Mouse (Mus musculus) macrophage (primary cell): ENCODE data around the gene Olfr31. TPM values are rescaled to one million over a fixed set of nuclear protein-coding genes. Genes with fewer than 3 reads are reported as not detected.

ENCODE experiments used
- H3K27ac ChIP-seq: fragments of 350-480 bp; formaldehyde crosslinking; 2 replicates; pipeline ENCODE4 v1.9.0; 2021
- H3K36me3 ChIP-seq: fragments of 350-480 bp; formaldehyde crosslinking; 2 replicates; pipeline ENCODE4 v1.9.0; 2021; ENCODE audit errors: inconsistent target
- H3K4me3 ChIP-seq: fragments of 350-480 bp; formaldehyde crosslinking; 2 replicates; pipeline ENCODE4 v1.9.0; 2021; ENCODE audit errors: inconsistent target
- H3K79me2 ChIP-seq: fragments of 350-480 bp; formaldehyde crosslinking; 2 replicates; pipeline ENCODE4 v1.9.0; 2021; ENCODE audit errors: inconsistent target
- WGBS: methylation state at CpG from one replicate; pipeline ENCODE4 v1.1.7; 2026; ENCODE audit warnings: inconsistent platforms; ENCODE audit not compliant: missing documents; 5-methylcytosine and 5-hydroxymethylcytosine counted together
- polyA plus RNA-seq: library from polyadenylated mRNA; stranded (reverse); fragments of 250-400 nt; gene quantifications from 3 replicates; pipeline ENCODE4 v1.2.4, GENCODE M21; 2018; ENCODE audit warnings: inconsistent platforms

Gene Olfr31
- polyA plus RNA-seq, 1 experiment from 2014 or later, result not detected

- peaks cover 11% of the 10 kb centered on the region; the same call in 1 of the 2 replicates for H3K36me3 ChIP-seq
- no peak overlapping the region for H3K27ac ChIP-seq
- no peaks in the 10 kb centered on the region for H3K79me2 ChIP-seq
- H3K4me3 ChIP-seq, result no peak overlapping the region
- WGBS, result 97% methylated on average over 7 of the region's 7 CpGs
Observed at GRCm38 (mm10) chr14:14351148-14351455, 28.5 kb downstream of the Olfr31 start.

- WGBS, result 98% methylated on average over 9 of the region's 9 CpGs
- Histone ChIP-seq H3K4me3 (no peak overlapping the region), H3K79me2 (no peaks in the 10 kb centered on the region), H3K27ac (no peak overlapping the region), H3K36me3 (peaks cover 11% of the 10 kb centered on the region; the same call in 1 of the 2 replicates)
Observed at GRCm38 (mm10) chr14:14351721-14352590, 29.3 kb downstream of the Olfr31 start.

DNA sequence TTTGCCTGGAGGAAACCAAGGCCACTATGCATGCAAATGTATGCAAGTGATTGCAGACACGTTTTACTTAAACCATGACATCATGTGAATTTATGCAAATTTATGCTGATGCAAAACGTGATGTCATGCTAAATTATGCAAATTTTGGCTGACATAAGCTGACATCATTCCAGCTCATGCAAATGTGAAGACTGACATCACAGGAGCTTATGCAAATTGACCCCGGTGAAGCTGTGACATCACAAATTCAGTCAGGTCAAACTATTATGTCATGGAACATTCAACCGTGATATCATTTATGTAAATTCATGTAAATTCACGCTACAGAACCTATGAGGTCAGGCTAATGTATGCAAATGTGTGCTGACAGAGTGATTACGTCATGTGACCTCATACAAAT is 30.0 kb downstream of the Olfr31 start:
- Histone ChIP-seq H3K4me3 (no peak overlapping the region), H3K36me3 (peaks cover 11% of the 10 kb centered on the region; the same call in 1 of the 2 replicates), H3K27ac (no peak overlapping the region), H3K79me2 (no peaks in the 10 kb centered on the region)
- 94% methylated on average over 6 of the region's 6 CpGs for WGBS

DNA sequence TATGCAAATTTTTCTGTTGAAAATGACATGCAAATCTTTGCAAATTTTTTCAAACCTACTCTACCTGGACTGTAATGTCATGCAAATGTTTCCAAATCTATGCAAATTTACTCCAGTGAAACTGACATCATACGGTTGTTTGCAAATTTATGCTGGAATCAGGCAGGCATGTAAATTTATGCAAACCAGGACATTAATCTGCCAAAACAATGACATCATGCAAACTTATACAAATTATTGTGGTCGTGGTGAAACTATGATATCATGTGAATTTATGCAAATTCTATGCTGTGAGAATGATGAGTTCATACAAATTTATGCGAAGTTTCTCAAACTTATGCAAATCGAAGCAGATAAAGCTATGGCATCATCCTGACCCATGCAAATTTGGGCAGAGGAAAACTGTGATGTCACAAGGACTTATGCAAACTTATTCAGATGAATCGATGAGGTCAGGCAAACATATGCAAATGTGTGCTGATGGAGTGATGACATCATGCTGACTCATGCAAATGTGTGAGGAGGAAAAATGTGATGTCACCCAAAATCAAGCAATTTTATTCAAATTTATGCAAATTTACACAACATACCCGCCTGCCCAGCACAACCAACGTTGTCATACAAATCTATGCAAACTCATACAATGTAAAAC is 30.6 kb downstream of the Olfr31 start:
- no peak overlapping the region for H3K4me3 ChIP-seq
- WGBS, result 95% methylated on average over 6 of the region's 7 CpGs
- H3K27ac ChIP-seq, result no peak overlapping the region
- H3K36me3 ChIP-seq, result peaks cover 11% of the 10 kb centered on the region; the same call in 1 of the 2 replicates
- H3K79me2 ChIP-seq, result no peaks in the 10 kb centered on the region

- no peaks in the 10 kb centered on the region for H3K79me2 ChIP-seq
- no peak overlapping the region for H3K4me3 ChIP-seq
- no peak overlapping the region for H3K27ac ChIP-seq
- WGBS, result 97% methylated on average over 8 of the region's 8 CpGs
- H3K36me3 ChIP-seq, result peaks cover 11% of the 10 kb centered on the region; the same call in 1 of the 2 replicates
Observed at GRCm38 (mm10) chr14:14353740-14354510, 31.3 kb downstream of the Olfr31 start.

- H3K4me3 ChIP-seq, result no peak overlapping the region
- H3K27ac ChIP-seq, result no peak overlapping the region
- 95% methylated on average over 13 of the region's 13 CpGs for WGBS
- H3K79me2 ChIP-seq, result no peaks in the 10 kb centered on the region
- H3K36me3 ChIP-seq, result peaks cover 11% of the 10 kb centered on the region; the same call in 1 of the 2 replicates
Observed at GRCm38 (mm10) chr14:14354511-14355359, 32.1 kb downstream of the Olfr31 start.

DNA sequence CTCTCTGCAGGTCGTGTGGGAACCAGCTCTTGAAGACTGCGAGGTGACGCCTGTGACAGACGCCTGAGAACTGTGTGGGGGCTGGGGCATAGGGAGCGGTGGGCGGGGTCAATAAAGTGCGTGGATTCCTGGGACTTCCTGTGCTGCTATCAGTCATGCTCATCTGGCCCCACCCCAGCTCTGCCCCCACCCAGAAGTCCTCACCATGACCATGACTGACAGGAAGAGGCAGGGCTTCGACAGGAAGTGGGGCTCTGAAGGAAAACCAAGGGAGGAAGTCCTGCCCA is 32.7 kb downstream of the Olfr31 start:
- Histone ChIP-seq H3K36me3 (peaks cover 6% of the 10 kb centered on the region; the same call in 1 of the 2 replicates), H3K4me3 (no peak overlapping the region), H3K27ac (no peak overlapping the region), H3K79me2 (no peaks in the 10 kb centered on the region)
- 90% methylated on average over 8 of the region's 8 CpGs for WGBS

Other genes with a start within 250 kb of the Olfr31 start
- gene Psmd6, start 201.8 kb upstream of the Olfr31 start, polyA plus RNA-seq, result 72.7 to 129 TPM (median 87.6 TPM) in 3 replicates
- gene Olfr720, start 136.0 kb upstream of the Olfr31 start, polyA plus RNA-seq, result not detected in 3 replicates
- 17.6 to 43.2 TPM (median 41.3 TPM) in 3 replicates for gene Il3ra, start 23.4 kb downstream of the Olfr31 start, polyA plus RNA-seq
- not detected in 3 replicates for gene Olfr721-ps1, start 78.5 kb downstream of the Olfr31 start, polyA plus RNA-seq